Mouse (Mus musculus): Measurements from ENCODE around the gene Klhl41. TPM values are rescaled to one million over a fixed set of nuclear protein-coding genes. Genes with fewer than 3 reads are reported as not detected.
"Not testable (repeated sequence)": the region's sequence is repeated elsewhere in the genome, so short reads cannot be mapped to it uniquely, and the experiment has no call there.

Gene Klhl41
- not detected in 2 replicates for total RNA-seq (2017)

- ATAC-seq (replicated peaks in 1 of 2; ENCODE audit: insufficient read depth in 1 of 2, low FRiP score in 2 of 2, low TSS enrichment in 1 of 2, low read depth in 1 of 2, poor library complexity in 2 of 2, severe bottlenecking in 2 of 2), result no peak
Measured at GRCm38 (mm10) chr2:69669853-69670252, at the start of gene Klhl41. TSS of gene Klhl41 (plus strand) at chr2:69670120.

- no peak for ATAC-seq (replicated peaks in 1 of 2; ENCODE audit: insufficient read depth in 1 of 2, low FRiP score in 2 of 2, low TSS enrichment in 1 of 2, low read depth in 1 of 2, poor library complexity in 2 of 2, severe bottlenecking in 2 of 2)
Measured at GRCm38 (mm10) chr2:69629215-69629614, 40.7 kb upstream of the Klhl41 start.

- ATAC-seq (replicated peaks in 1 of 2; ENCODE audit: insufficient read depth in 1 of 2, low FRiP score in 2 of 2, low TSS enrichment in 1 of 2, low read depth in 1 of 2, poor library complexity in 2 of 2, severe bottlenecking in 2 of 2), result no peak
Measured at GRCm38 (mm10) chr2:69629914-69630313, 40.0 kb upstream of the Klhl41 start.

GRCm38 (mm10) chr2:69630792-69631191 lies 39.1 kb upstream of the Klhl41 start:
- ATAC-seq (replicated peaks in 1 of 2; ENCODE audit: insufficient read depth in 1 of 2, low FRiP score in 2 of 2, low TSS enrichment in 1 of 2, low read depth in 1 of 2, poor library complexity in 2 of 2, severe bottlenecking in 2 of 2), result no peak

GRCm38 (mm10) chr2:69631449-69631848 lies 38.5 kb upstream of the Klhl41 start:
- ATAC-seq (replicated peaks in 1 of 2; ENCODE audit: insufficient read depth in 1 of 2, low FRiP score in 2 of 2, low TSS enrichment in 1 of 2, low read depth in 1 of 2, poor library complexity in 2 of 2, severe bottlenecking in 2 of 2), result peak in 1 of 2 experiments; percentile 62; a peak in 1 of 4 replicates

GRCm38 (mm10) chr2:69635064-69635701 lies 34.7 kb upstream of the Klhl41 start:
- ATAC-seq (replicated peaks in 1 of 2; ENCODE audit: insufficient read depth in 1 of 2, low FRiP score in 2 of 2, low TSS enrichment in 1 of 2, low read depth in 1 of 2, poor library complexity in 2 of 2, severe bottlenecking in 2 of 2), result peak; percentile 83 to 86

GRCm38 (mm10) chr2:69635807-69636206 lies 34.1 kb upstream of the Klhl41 start:
- peak in 1 of 2 experiments; percentile 48; a peak in 1 of 4 replicates for ATAC-seq (replicated peaks in 1 of 2; ENCODE audit: insufficient read depth in 1 of 2, low FRiP score in 2 of 2, low TSS enrichment in 1 of 2, low read depth in 1 of 2, poor library complexity in 2 of 2, severe bottlenecking in 2 of 2)

- ATAC-seq (replicated peaks in 1 of 2; ENCODE audit: insufficient read depth in 1 of 2, low FRiP score in 2 of 2, low TSS enrichment in 1 of 2, low read depth in 1 of 2, poor library complexity in 2 of 2, severe bottlenecking in 2 of 2), result not testable (repeated sequence)
Measured at GRCm38 (mm10) chr2:69637989-69638388, 31.9 kb upstream of the Klhl41 start.

GRCm38 (mm10) chr2:69640100-69640499 lies 29.8 kb upstream of the Klhl41 start:
- no peak for ATAC-seq (replicated peaks in 1 of 2; ENCODE audit: insufficient read depth in 1 of 2, low FRiP score in 2 of 2, low TSS enrichment in 1 of 2, low read depth in 1 of 2, poor library complexity in 2 of 2, severe bottlenecking in 2 of 2)

GRCm38 (mm10) chr2:69644968-69645617 lies 24.8 kb upstream of the Klhl41 start:
- ATAC-seq (replicated peaks in 1 of 2; ENCODE audit: insufficient read depth in 1 of 2, low FRiP score in 2 of 2, low TSS enrichment in 1 of 2, low read depth in 1 of 2, poor library complexity in 2 of 2, severe bottlenecking in 2 of 2), result no peak

- peak; percentile 91 for ATAC-seq (replicated peaks in 1 of 2; ENCODE audit: insufficient read depth in 1 of 2, low FRiP score in 2 of 2, low TSS enrichment in 1 of 2, low read depth in 1 of 2, poor library complexity in 2 of 2, severe bottlenecking in 2 of 2)
Measured at GRCm38 (mm10) chr2:69646726-69647490, 23.0 kb upstream of the Klhl41 start, which contains the start of gene Bbs5. TSS of gene Bbs5 (plus strand) at chr2:69647171.

- ATAC-seq (replicated peaks in 1 of 2; ENCODE audit: insufficient read depth in 1 of 2, low FRiP score in 2 of 2, low TSS enrichment in 1 of 2, low read depth in 1 of 2, poor library complexity in 2 of 2, severe bottlenecking in 2 of 2), result no peak
Measured at GRCm38 (mm10) chr2:69649716-69650115, 20.2 kb upstream of the Klhl41 start.

- ATAC-seq (replicated peaks in 1 of 2; ENCODE audit: insufficient read depth in 1 of 2, low FRiP score in 2 of 2, low TSS enrichment in 1 of 2, low read depth in 1 of 2, poor library complexity in 2 of 2, severe bottlenecking in 2 of 2), result no peak
Measured at GRCm38 (mm10) chr2:69659326-69659725, 10.6 kb upstream of the Klhl41 start.

- ATAC-seq (replicated peaks in 1 of 2; ENCODE audit: insufficient read depth in 1 of 2, low FRiP score in 2 of 2, low TSS enrichment in 1 of 2, low read depth in 1 of 2, poor library complexity in 2 of 2, severe bottlenecking in 2 of 2), result no peak
Measured at GRCm38 (mm10) chr2:69663827-69664476, 6.0 kb upstream of the Klhl41 start.

GRCm38 (mm10) chr2:69667656-69668055 lies 2.3 kb upstream of the Klhl41 start:
- no peak for ATAC-seq (replicated peaks in 1 of 2; ENCODE audit: insufficient read depth in 1 of 2, low FRiP score in 2 of 2, low TSS enrichment in 1 of 2, low read depth in 1 of 2, poor library complexity in 2 of 2, severe bottlenecking in 2 of 2)

- no peak for ATAC-seq (replicated peaks in 1 of 2; ENCODE audit: insufficient read depth in 1 of 2, low FRiP score in 2 of 2, low TSS enrichment in 1 of 2, low read depth in 1 of 2, poor library complexity in 2 of 2, severe bottlenecking in 2 of 2)
Measured at GRCm38 (mm10) chr2:69668414-69668813, 1.5 kb upstream of the Klhl41 start.

- no peak for ATAC-seq (replicated peaks in 1 of 2; ENCODE audit: insufficient read depth in 1 of 2, low FRiP score in 2 of 2, low TSS enrichment in 1 of 2, low read depth in 1 of 2, poor library complexity in 2 of 2, severe bottlenecking in 2 of 2)
Measured at GRCm38 (mm10) chr2:69673723-69674122, 3.8 kb downstream of the Klhl41 start.

- ATAC-seq (replicated peaks in 1 of 2; ENCODE audit: insufficient read depth in 1 of 2, low FRiP score in 2 of 2, low TSS enrichment in 1 of 2, low read depth in 1 of 2, poor library complexity in 2 of 2, severe bottlenecking in 2 of 2), result no peak
Measured at GRCm38 (mm10) chr2:69675266-69675665, 5.3 kb downstream of the Klhl41 start.
